Mouse (Mus musculus): ENCODE results near the gene C9.

GRCm38 (mm10) chr15:6483561-6483960, 38.4 kb downstream of the C9 start:
- TF ChIP-seq CTCF (IDR thresholded peaks at IDR 0.05; ENCODE audit: low read depth, low read length): no peak
- no peak for TF ChIP-seq TAL1 (conservative IDR thresholded peaks at IDR 0.05; ENCODE audit: low read depth, low read length)
